Mouse (Mus musculus) embryonic fibroblast, embryonic 13.5 days (primary cell): Measurements from ENCODE around the gene Glipr2. TPM values are rescaled to one million over a fixed set of nuclear protein-coding genes. Genes with fewer than 3 reads are reported as not detected.

Source experiments
- H3K27ac ChIP-seq: 2 replicates; pipeline ENCODE4 v1.5.1; 2012; ENCODE audit warnings: low read length, control low read depth, inconsistent platforms; ENCODE audit not compliant: insufficient read depth
- H3K4me1 ChIP-seq: 2 replicates; pipeline ENCODE4 v1.6.1; 2011; ENCODE audit warnings: low read length; ENCODE audit not compliant: control insufficient read depth, insufficient read depth
- H3K4me3 ChIP-seq: 2 replicates; pipeline ENCODE4 v1.5.1; 2011; ENCODE audit warnings: mild to moderate bottlenecking, control low read depth, low read length; ENCODE audit not compliant: insufficient read depth
- CTCF ChIP-seq: IDR thresholded peaks from 2 replicates; pipeline ENCODE4 v1.5.1; 2011; ENCODE audit warnings: mild to moderate bottlenecking, control low read depth, low read length, moderate library complexity, borderline replicate concordance; ENCODE audit not compliant: insufficient read depth
- POLR2A ChIP-seq: IDR thresholded peaks from 2 replicates; pipeline ENCODE4 v1.6.1; 2011; ENCODE audit warnings: low read depth, mild to moderate bottlenecking, control low read depth, low read length, moderate library complexity
- polyA plus RNA-seq: library from polyadenylated mRNA; stranded (reverse); fragments of >200 nt; gene quantifications from 2 replicates; pipeline ENCODE4 v1.2.4, GENCODE M21; 2011; ENCODE audit warnings: low read depth; ENCODE audit not compliant: missing spikeins, insufficient read length

The Glipr2 gene
- polyA plus RNA-seq, 1 experiment, result 177 TPM

- Histone ChIP-seq H3K4me3 (no peak overlapping the region), H3K27ac (no peak overlapping the region), H3K4me1 (peaks cover 24% of the 10 kb centered on the region)
- TF ChIP-seq POLR2A, result no peak
- no peak for TF ChIP-seq CTCF
These were observed 22.5 kb downstream of the Glipr2 start for GRCm38 (mm10) chr4:43979746-43980145.

- no peak overlapping the region for H3K27ac ChIP-seq
- H3K4me3 ChIP-seq, result no peak overlapping the region
- peaks cover 21% of the 10 kb centered on the region for H3K4me1 ChIP-seq
- no peak for TF ChIP-seq POLR2A
- TF ChIP-seq CTCF, result no peak
These were observed 23.0 kb downstream of the Glipr2 start for GRCm38 (mm10) chr4:43980236-43980635.

GRCm38 (mm10) chr4:43980846-43981245 is 23.6 kb downstream of the Glipr2 start:
- Histone ChIP-seq H3K4me3 (no peak overlapping the region), H3K4me1 (peaks cover 20% of the 10 kb centered on the region), H3K27ac (no peak overlapping the region)
- TF ChIP-seq POLR2A (no peak), CTCF (no peak)

GRCm38 (mm10) chr4:43981251-43981650 is 24.1 kb downstream of the Glipr2 start:
- Histone ChIP-seq H3K4me1 (peaks cover 16% of the 10 kb centered on the region), H3K27ac (no peak overlapping the region), H3K4me3 (no peak overlapping the region)
- no peak for TF ChIP-seq CTCF
- no peak for TF ChIP-seq POLR2A

- H3K27ac ChIP-seq, result no peak overlapping the region; the same call in 1 of the 2 replicates
- no peak overlapping the region for H3K4me3 ChIP-seq
- peaks cover 13% of the 10 kb centered on the region for H3K4me1 ChIP-seq
- TF ChIP-seq POLR2A (peak; percentile 39; the same call in 1 of the 2 replicates), CTCF (peak; percentile 84)
These were observed 25.0 kb downstream of the Glipr2 start for GRCm38 (mm10) chr4:43982053-43982732.

- no peak for TF ChIP-seq CTCF
- no peak for TF ChIP-seq POLR2A
- H3K27ac ChIP-seq, result no peak within 1 kb of the TSS
These were observed 26.0 kb downstream of the Glipr2 start, which contains the start of gene Ccin for GRCm38 (mm10) chr4:43983181-43983580. TSS of gene Ccin (plus strand) at chr4:43983483.

GRCm38 (mm10) chr4:43983756-43984155 is 26.6 kb downstream of the Glipr2 start:
- TF ChIP-seq POLR2A (no peak), CTCF (no peak)
- no peak overlapping the region for H3K27ac ChIP-seq
- peaks cover 6% of the 10 kb centered on the region; the same call in 1 of the 2 replicates for H3K4me1 ChIP-seq
- H3K4me3 ChIP-seq, result no peak overlapping the region

More at GRCm38 (mm10) chr4:43983181-43983580, 26.0 kb downstream of the Glipr2 start, which contains the start of gene Ccin:
- Histone ChIP-seq H3K4me3 (no peak within 1 kb of the TSS), H3K4me1 (peaks cover 10% of the 10 kb centered on the region)

GRCm38 (mm10) chr4:43984326-43984725 is 27.1 kb downstream of the Glipr2 start:
- Histone ChIP-seq H3K4me1 (0 out of 2 replicates have a peak, but pooled peaks cover under 1% of the 10 kb centered on the region), H3K4me3 (no peak overlapping the region), H3K27ac (no peak overlapping the region)
- TF ChIP-seq POLR2A, result no peak
- TF ChIP-seq CTCF, result no peak

- H3K27ac ChIP-seq, result no peak overlapping the region
These were observed 31.8 kb downstream of the Glipr2 start for GRCm38 (mm10) chr4:43988976-43989375.

GRCm38 (mm10) chr4:43993072-43993471 is 35.9 kb downstream of the Glipr2 start:
- Histone ChIP-seq H3K4me3 (no peak overlapping the region), H3K4me1 (no peaks in the 10 kb centered on the region), H3K27ac (no peak overlapping the region)
- TF ChIP-seq CTCF (no peak), POLR2A (no peak)

More at GRCm38 (mm10) chr4:43988976-43989375, 31.8 kb downstream of the Glipr2 start:
- TF ChIP-seq CTCF (no peak), POLR2A (no peak)
- Histone ChIP-seq H3K4me3 (no peak overlapping the region), H3K4me1 (no peaks in the 10 kb centered on the region)

GRCm38 (mm10) chr4:43994342-43994741 is 37.1 kb downstream of the Glipr2 start:
- no peak for TF ChIP-seq POLR2A
- no peak for TF ChIP-seq CTCF
- Histone ChIP-seq H3K27ac (no peak overlapping the region), H3K4me1 (no peaks in the 10 kb centered on the region), H3K4me3 (no peak overlapping the region)
